Mouse (Mus musculus): Measurements from ENCODE around the gene Mtus2.

The Mtus2 gene

GRCm38 (mm10) chr5:147957592-147958271 is 612 bp downstream of the Mtus2 start:
- DNase-seq (ENCODE audit: low spot score in 2 of 2) = no peak

- DNase-seq (ENCODE audit: low spot score in 2 of 2) = no peak
These were observed 1.4 kb downstream of the Mtus2 start for GRCm38 (mm10) chr5:147958552-147958951.

- DNase-seq (ENCODE audit: low spot score in 2 of 2) = no peak
These were observed 2.0 kb downstream of the Mtus2 start for GRCm38 (mm10) chr5:147959088-147959487.

GRCm38 (mm10) chr5:147960793-147961192 is 3.7 kb downstream of the Mtus2 start:
- no peak for DNase-seq (ENCODE audit: low spot score in 2 of 2)

- DNase-seq (ENCODE audit: low spot score in 2 of 2) = no peak
These were observed 6.9 kb downstream of the Mtus2 start for GRCm38 (mm10) chr5:147963820-147964580.

GRCm38 (mm10) chr5:147964776-147965175 is 7.7 kb downstream of the Mtus2 start:
- no peak for DNase-seq (ENCODE audit: low spot score in 2 of 2)

- no peak for DNase-seq (ENCODE audit: low spot score in 2 of 2)
These were observed 9.5 kb downstream of the Mtus2 start for GRCm38 (mm10) chr5:147966646-147967045.

GRCm38 (mm10) chr5:147969566-147969965 is 12.4 kb downstream of the Mtus2 start:
- no peak for DNase-seq (ENCODE audit: low spot score in 2 of 2)

GRCm38 (mm10) chr5:147976001-147976400 is 18.9 kb downstream of the Mtus2 start:
- DNase-seq (ENCODE audit: low spot score in 2 of 2) = no peak

GRCm38 (mm10) chr5:147980606-147981005 is 23.5 kb downstream of the Mtus2 start:
- DNase-seq (ENCODE audit: low spot score in 2 of 2) = no peak

GRCm38 (mm10) chr5:147990289-147990688 is 33.2 kb downstream of the Mtus2 start:
- no peak for DNase-seq (ENCODE audit: low spot score in 2 of 2)

- no peak for DNase-seq (ENCODE audit: low spot score in 2 of 2)
These were observed 33.7 kb downstream of the Mtus2 start for GRCm38 (mm10) chr5:147990775-147991174.

- peak in 1 of 2 experiments; percentile 2 for DNase-seq (ENCODE audit: low spot score in 2 of 2)
These were observed 35.7 kb downstream of the Mtus2 start for GRCm38 (mm10) chr5:147992581-147993378.

- no peak for DNase-seq (ENCODE audit: low spot score in 2 of 2)
These were observed 48.1 kb downstream of the Mtus2 start for GRCm38 (mm10) chr5:148005263-148005662.

- no peak for DNase-seq (ENCODE audit: low spot score in 2 of 2)
These were observed 55.0 kb downstream of the Mtus2 start for GRCm38 (mm10) chr5:148012156-148012555.

GRCm38 (mm10) chr5:148014133-148014854 is 57.2 kb downstream of the Mtus2 start:
- DNase-seq (ENCODE audit: low spot score in 2 of 2) = no peak

- no peak for DNase-seq (ENCODE audit: low spot score in 2 of 2)
These were observed 58.3 kb downstream of the Mtus2 start for GRCm38 (mm10) chr5:148015383-148015782.

- no peak for DNase-seq (ENCODE audit: low spot score in 2 of 2)
These were observed 60.3 kb downstream of the Mtus2 start for GRCm38 (mm10) chr5:148017371-148017770.

GRCm38 (mm10) chr5:148022784-148023183 is 65.7 kb downstream of the Mtus2 start:
- no peak for DNase-seq (ENCODE audit: low spot score in 2 of 2)

- no peak for DNase-seq (ENCODE audit: low spot score in 2 of 2)
These were observed 69.6 kb downstream of the Mtus2 start for GRCm38 (mm10) chr5:148026401-148027349.

- DNase-seq (ENCODE audit: low spot score in 2 of 2) = no peak
These were observed 70.9 kb downstream of the Mtus2 start for GRCm38 (mm10) chr5:148027985-148028384.

Measured in spleen, postnatal 14 days (tissue).